Mouse (Mus musculus): ENCODE measurements at regions not wholly inside any gene's neighbourhood (a gene's known extent, or its start where the extent isn't known, plus 50 kb on each side); places are given as distances from the start of the nearest gene placed in this dataset.

GRCm38 (mm10) chr8:49255954-49256353, 412.2 kb upstream of the Tenm3 start:
- TF ChIP-seq MAFK (IDR thresholded peaks at IDR 0.05; ENCODE audit: insufficient read depth, low read depth, low read length) (no peak), ZNF384 (IDR thresholded peaks at IDR 0.05; ENCODE audit: low read depth, low read length) (no peak), HCFC1 (IDR thresholded peaks at IDR 0.05; ENCODE audit: borderline replicate concordance, insufficient read depth, low read length) (no peak), CHD2 (IDR thresholded peaks at IDR 0.05; ENCODE audit: low read depth, low read length) (no peak), ZC3H11A (IDR thresholded peaks at IDR 0.05; ENCODE audit: borderline replicate concordance, low read depth, low read length) (no peak)
